Mouse (Mus musculus) hindbrain, embryonic 13.5 days (tissue): ENCODE data around the gene Gpr162. TPM values are rescaled to one million over a fixed set of nuclear protein-coding genes. Genes with fewer than 3 reads are reported as not detected.
"Not testable (repeated sequence)": the region's sequence is repeated elsewhere in the genome, so short reads cannot be mapped to it uniquely, and the experiment has no call there.

ENCODE experiments used
- ATAC-seq: fragments of 200-750 bp; cut with Nextera tagmentation; 2 replicates; pipeline ENCODE4 v1.8.0; 2017; ENCODE audit warnings: moderate TSS enrichment; ENCODE audit not compliant: low FRiP score
- H3K27ac ChIP-seq: fragments of 300-500 bp; sonication (generic); 2 replicates; pipeline ENCODE4 v1.5.1; 2015; ENCODE audit warnings: inconsistent platforms, mild to moderate bottlenecking, moderate library complexity
- H3K27me3 ChIP-seq: fragments of 300-500 bp; sonication (generic); 2 replicates; pipeline ENCODE4 v1.6.1; 2015; ENCODE audit warnings: mild to moderate bottlenecking, inconsistent platforms
- H3K36me3 ChIP-seq: fragments of 300-500 bp; sonication (generic); 2 replicates; pipeline ENCODE4 v1.6.1; 2015; ENCODE audit warnings: mild to moderate bottlenecking, inconsistent platforms
- H3K4me1 ChIP-seq: fragments of 300-500 bp; sonication (generic); replicated peaks from 2 replicates; pipeline ENCODE4 v1.6.1; 2015; ENCODE audit warnings: inconsistent platforms
- H3K4me2 ChIP-seq: fragments of 300-500 bp; sonication (generic); 2 replicates; pipeline ENCODE4 v1.6.1; 2015; ENCODE audit warnings: inconsistent platforms, mild to moderate bottlenecking, moderate library complexity
- H3K4me3 ChIP-seq: fragments of 300-500 bp; sonication (generic); 2 replicates; pipeline ENCODE4 v1.5.1; 2015; ENCODE audit warnings: mild to moderate bottlenecking, inconsistent platforms
- H3K9ac ChIP-seq: fragments of 300-500 bp; sonication (generic); 2 replicates; pipeline ENCODE4 v1.6.1; 2015; ENCODE audit warnings: mild to moderate bottlenecking, inconsistent platforms
- H3K9me3 ChIP-seq: fragments of 300-500 bp; sonication (generic); 2 replicates; pipeline ENCODE4 v1.6.1; 2016; ENCODE audit warnings: inconsistent platforms
- WGBS: fragments of 180-500 bp; shearing (Covaris S2); methylation state at CpG from one replicate; pipeline ENCODE4 v1.1.7; 2015; 5-methylcytosine and 5-hydroxymethylcytosine counted together
- polyA plus RNA-seq: library from polyadenylated mRNA; unstranded; fragments of >200 nt; fragmentation: Nextera tagmentation; extraction: Ambion mirVana; gene quantifications from 2 replicates; pipeline ENCODE4 v1.2.1, GENCODE M21; 2015

Gpr162 gene
- polyA plus RNA-seq, 1 experiment from 2014 or later, result 22.5 TPM

DNA sequence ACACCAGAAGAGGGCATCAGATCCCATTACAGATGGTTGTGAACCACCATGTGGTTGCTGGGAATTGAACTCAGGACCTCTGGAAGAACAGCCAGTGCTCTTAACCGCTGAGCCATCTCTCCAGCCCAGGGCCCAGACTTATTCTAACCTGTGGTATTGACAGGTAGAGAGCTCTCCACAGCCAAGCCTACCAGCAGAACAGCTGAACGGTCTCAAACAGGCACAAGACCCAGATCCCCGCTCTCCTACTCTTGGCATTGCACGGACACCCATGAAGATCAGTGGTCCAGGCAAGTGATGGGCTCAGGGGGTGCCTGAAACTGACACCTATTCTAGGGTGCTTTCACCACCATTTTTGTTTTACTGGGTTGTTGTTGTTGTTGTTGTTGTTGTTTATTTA lies 32.6 kb downstream of the Gpr162 start:
- H3K9me3 ChIP-seq, ATAC-seq, H3K9ac ChIP-seq, H3K27me3 ChIP-seq, H3K36me3 ChIP-seq, H3K27ac ChIP-seq: not testable (repeated sequence)
- 98% methylated on average over 4 of the region's 4 CpGs for WGBS
- Histone ChIP-seq H3K4me3 (peak overlapping the region; percentile 65; the same call in 1 of the 2 replicates), H3K4me1 (peaks cover 32% of the 10 kb centered on the region), H3K4me2 (peak overlapping the region; percentile 64)

DNA sequence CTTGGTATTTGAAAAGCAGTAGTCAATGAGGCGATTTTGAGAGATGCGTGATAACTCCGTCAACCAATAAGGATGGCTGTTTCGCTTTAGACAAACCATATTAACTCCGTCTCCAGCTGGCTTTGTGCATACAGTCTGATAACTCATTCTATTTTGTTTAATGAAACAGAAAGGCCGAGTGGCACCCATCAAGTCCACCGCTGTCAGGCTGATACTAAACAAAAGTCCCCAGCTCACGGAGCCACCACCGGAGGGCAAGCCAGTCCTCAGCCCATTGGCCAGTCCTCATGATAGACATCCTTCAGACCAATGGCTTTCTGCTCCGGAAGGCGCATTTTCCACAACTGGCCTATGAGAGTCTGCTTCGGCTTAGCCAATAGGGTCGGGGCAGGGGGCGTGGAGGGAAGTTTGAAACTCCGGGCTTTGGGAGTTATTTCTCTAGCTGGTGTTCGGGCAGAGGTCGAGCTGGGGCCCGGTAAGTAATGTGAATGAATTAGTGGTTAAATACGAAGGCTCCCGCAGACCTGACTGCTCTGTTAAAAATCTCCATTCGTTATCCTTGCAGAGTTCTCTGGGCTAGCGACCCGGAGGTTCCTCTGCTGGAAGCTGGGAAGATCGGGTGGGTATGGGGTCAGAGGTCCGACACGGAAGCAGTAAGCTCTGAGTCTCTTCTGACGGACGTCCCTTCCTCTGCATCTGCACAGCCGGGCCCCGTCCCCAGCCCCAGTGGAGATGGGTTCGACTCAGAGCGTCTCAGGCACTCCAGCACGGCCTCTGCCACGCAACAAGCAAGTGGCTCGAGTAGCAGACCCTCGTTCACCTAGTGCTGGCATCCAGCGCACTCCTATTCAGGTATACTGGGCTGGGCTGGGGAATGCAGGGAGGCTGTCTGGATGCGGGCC lies 33.7 kb downstream of the Gpr162 start:
- under 1% methylated on average over 38 of the region's 38 CpGs for WGBS
- Histone ChIP-seq H3K9ac (peak overlapping the region; percentile 71), H3K4me3 (peak overlapping the region; percentile 65), H3K4me2 (peak overlapping the region; percentile 64), H3K36me3 (peaks cover 21% of the 10 kb centered on the region), H3K9me3 (no peaks in the 10 kb centered on the region), H3K27ac (peak overlapping the region; percentile 89), H3K27me3 (no peaks in the 10 kb centered on the region), H3K4me1 (peaks cover 28% of the 10 kb centered on the region)
- ATAC-seq, result peak; percentile 87

DNA sequence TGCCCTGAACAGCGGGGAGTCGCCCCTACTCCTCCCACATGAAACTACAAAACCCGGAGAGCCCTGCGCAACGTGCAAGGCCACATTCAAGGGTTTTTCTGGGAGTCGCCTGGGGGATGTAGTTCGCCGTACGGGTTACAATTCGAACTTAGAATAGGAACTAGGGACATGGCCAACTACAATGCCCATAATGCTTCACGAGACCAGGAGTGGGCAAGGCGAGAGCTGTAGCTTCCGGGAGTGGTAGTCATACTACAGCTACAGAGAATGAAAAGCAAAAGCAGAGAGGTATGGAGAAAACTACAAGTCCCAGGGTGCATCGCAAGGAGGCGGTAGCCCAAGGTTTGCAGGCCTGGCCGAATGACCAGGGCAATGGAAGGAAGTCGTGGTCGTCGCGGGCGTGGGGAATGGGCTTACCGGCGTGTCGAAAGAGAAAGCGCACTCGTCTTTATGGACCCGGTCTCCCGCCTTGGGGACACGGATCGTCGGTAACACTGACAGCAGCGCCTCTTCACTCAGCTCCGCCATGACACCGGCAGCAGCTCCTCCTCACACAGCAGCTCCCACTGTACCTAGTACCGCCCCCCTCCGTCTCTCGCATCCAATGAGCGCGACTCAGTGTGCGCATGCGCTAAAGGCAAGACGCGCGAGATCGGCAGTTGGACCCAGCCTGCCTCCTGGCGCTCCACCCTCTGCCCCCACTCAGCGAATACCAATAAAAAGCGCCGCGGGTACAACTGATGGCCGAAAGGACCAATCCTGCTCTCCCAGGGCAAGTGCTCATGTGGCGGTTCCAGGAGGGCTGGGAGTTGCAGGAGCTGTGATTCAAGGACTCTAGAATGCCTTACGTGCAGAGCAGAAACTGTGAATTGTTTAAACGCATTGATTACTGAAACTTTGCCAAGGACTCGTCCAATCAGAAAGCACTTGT lies 34.6 kb downstream of the Gpr162 start, which contains the start of the genes Usp5 and Cdca3:
TSS of gene Usp5 (minus strand) at position 617 of the 931 bp plus-strand sequence.
TSS of gene Cdca3 (plus strand) at position 680 of the 931 bp plus-strand sequence.
- H3K27me3 ChIP-seq, result no peaks in the 10 kb centered on the region
- peaks cover 28% of the 10 kb centered on the region for H3K4me1 ChIP-seq
- H3K27ac ChIP-seq, result peak within 1 kb of the TSS; percentile 89
- peak within 1 kb of the TSS; percentile 80 for H3K9ac ChIP-seq
- H3K9me3 ChIP-seq, result no peaks in the 10 kb centered on the region
- peak; percentile 96 for ATAC-seq
- under 1% methylated on average over 55 of the region's 55 CpGs for WGBS
- peak within 1 kb of the TSS; percentile 95 for H3K4me2 ChIP-seq
- H3K36me3 ChIP-seq, result peaks cover 30% of the 10 kb centered on the region
- H3K4me3 ChIP-seq, result peak within 1 kb of the TSS; percentile 65

DNA sequence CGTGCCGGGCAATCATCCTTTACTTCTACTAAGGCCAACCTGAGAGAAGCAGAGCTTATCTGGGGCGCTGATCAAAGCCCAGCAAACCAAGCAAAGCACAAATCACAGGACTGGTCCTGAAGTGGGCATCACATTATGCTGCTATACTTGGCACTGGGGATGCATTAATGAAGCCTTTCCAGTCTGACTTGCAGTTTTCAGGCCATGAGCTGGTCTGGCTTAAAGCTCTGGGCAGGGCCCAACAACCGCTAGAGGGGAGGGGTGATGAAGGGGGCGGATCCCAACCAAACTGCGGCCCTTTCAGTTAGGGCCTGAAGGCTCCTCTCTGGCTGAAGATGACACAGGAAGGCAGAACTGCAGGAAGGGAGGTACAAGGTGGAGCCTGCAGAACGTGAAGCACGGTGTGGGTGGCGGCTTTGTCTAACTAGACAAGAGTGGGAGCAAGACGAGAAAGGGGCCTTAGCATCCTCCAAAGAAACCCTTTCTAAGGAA lies 35.6 kb downstream of the Gpr162 start:
- peaks cover 40% of the 10 kb centered on the region for H3K36me3 ChIP-seq
- ATAC-seq, result no peak
- H3K4me3 ChIP-seq, result peak overlapping the region; percentile 65
- peaks cover 28% of the 10 kb centered on the region for H3K4me1 ChIP-seq
- peak overlapping the region; percentile 95 for H3K4me2 ChIP-seq
- H3K9ac ChIP-seq, result peak overlapping the region; percentile 80
- H3K27ac ChIP-seq, result peak overlapping the region; percentile 89
- 25% methylated on average over 10 of the region's 10 CpGs for WGBS
- H3K9me3 ChIP-seq, result no peaks in the 10 kb centered on the region
- no peaks in the 10 kb centered on the region for H3K27me3 ChIP-seq

DNA sequence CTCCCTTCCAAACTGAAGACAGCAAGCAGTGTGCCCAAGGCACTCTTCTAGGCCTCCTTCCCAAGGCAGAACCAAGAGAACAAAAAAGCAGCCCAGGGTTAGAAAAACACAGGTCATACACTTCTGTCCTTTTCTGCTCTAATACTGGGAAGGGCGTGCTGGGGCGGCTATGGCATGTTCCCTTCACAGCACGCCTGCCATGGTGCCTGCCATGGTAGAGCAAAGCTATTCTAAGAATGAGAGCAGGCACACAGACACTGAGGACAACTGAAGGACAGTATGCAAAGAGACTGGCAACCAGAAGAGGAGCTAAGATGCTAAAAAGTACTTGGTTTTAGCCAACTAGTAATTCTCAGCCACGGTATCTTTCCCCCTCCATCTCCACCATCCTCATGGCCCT lies 41.7 kb downstream of the Gpr162 start:
- peaks cover 93% of the 10 kb centered on the region for H3K36me3 ChIP-seq
- no peak overlapping the region for H3K9ac ChIP-seq
- H3K4me3 ChIP-seq, result no peak overlapping the region
- no peaks in the 10 kb centered on the region; the same call in 1 of the 2 replicates for H3K4me1 ChIP-seq
- no peaks in the 10 kb centered on the region for H3K27me3 ChIP-seq
- H3K4me2 ChIP-seq, result no peak overlapping the region
- H3K27ac ChIP-seq, result no peak overlapping the region
- no peaks in the 10 kb centered on the region for H3K9me3 ChIP-seq
- WGBS, result 98% methylated on average over 4 of the region's 4 CpGs
- no peak for ATAC-seq

DNA sequence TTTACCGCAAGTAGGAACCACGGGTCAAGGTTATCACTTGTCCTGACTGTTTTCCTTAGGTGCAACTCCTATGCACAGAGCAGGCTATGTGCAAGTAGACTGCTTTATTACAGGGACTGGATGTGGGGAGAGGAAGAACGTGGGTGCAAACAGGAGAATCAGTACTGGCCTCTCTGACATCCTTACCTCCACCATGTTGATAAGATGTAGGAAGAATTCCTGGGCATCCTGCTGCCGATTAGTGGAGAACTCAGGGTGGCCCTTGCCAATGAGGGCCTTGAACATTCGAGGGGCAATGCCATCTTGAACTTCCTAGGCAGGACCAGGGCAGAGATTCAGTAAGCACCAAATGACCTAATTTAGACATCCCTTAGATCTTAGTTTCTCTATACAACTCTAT lies 42.9 kb downstream of the Gpr162 start:
- 97% methylated on average over 5 of the region's 5 CpGs for WGBS
- H3K36me3 ChIP-seq, result peaks cover 99% of the 10 kb centered on the region
- ATAC-seq, result no peak

DNA sequence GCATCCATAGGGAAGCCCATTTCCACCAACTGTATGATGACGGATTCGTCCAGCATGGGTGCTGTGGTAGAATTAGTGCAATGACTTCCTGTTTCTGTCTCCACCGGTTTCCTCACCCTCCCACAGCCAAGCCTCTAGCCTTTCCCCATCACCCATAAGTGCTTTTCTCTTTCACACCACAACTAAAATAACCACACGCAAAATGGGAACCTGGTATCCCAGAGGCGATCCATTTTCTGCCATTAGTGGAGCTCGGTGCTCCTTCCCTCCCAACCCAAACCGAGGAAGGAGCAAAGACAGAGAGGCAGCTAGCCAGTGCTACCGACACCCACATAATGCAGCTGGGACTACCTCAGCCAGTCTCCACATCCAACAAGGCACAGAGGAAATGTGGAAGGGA lies 45.8 kb downstream of the Gpr162 start:
- no peak overlapping the region for H3K4me2 ChIP-seq
- H3K9me3 ChIP-seq, result no peaks in the 10 kb centered on the region
- no peak overlapping the region for H3K9ac ChIP-seq
- no peak overlapping the region for H3K27ac ChIP-seq
- H3K36me3 ChIP-seq, result peaks cover 81% of the 10 kb centered on the region
- peaks cover 19% of the 10 kb centered on the region for H3K4me1 ChIP-seq
- ATAC-seq, result no peak
- no peak overlapping the region for H3K4me3 ChIP-seq
- no peaks in the 10 kb centered on the region for H3K27me3 ChIP-seq
- 94% methylated on average over 8 of the region's 8 CpGs for WGBS

More for the DNA sequence above, 42.9 kb downstream of the Gpr162 start:
- Histone ChIP-seq H3K9ac (no peak overlapping the region), H3K27me3 (no peaks in the 10 kb centered on the region), H3K4me2 (no peak overlapping the region), H3K4me1 (no peaks in the 10 kb centered on the region), H3K4me3 (no peak overlapping the region), H3K27ac (no peak overlapping the region), H3K9me3 (no peaks in the 10 kb centered on the region)

DNA sequence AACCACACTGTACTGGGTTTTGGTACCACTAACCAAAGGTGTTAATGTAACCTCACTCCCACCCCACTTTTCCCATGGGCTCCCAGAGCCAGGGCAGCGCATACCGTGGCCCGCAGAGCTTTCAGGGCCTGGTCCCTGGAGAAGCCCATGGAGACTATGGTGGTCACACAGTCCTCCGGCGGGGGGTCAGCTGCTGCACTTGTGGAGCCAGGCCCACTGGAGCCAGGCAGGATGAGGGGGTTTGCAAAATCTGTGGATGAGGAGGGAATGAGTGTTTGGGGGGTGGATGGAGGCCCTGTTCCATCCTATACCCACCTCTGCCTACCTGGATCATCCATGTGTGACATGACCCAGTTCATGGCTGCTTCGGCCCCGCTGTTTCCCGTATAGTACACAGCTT lies 46.2 kb downstream of the Gpr162 start:
- no peaks in the 10 kb centered on the region for H3K27me3 ChIP-seq
- H3K9ac ChIP-seq, result no peak overlapping the region
- 97% methylated on average over 8 of the region's 8 CpGs for WGBS
- H3K36me3 ChIP-seq, result peaks cover 77% of the 10 kb centered on the region
- H3K4me2 ChIP-seq, result no peak overlapping the region
- no peak for ATAC-seq
- H3K4me1 ChIP-seq, result peaks cover 23% of the 10 kb centered on the region
- no peak overlapping the region for H3K27ac ChIP-seq
- no peak overlapping the region for H3K4me3 ChIP-seq
- no peaks in the 10 kb centered on the region for H3K9me3 ChIP-seq

DNA sequence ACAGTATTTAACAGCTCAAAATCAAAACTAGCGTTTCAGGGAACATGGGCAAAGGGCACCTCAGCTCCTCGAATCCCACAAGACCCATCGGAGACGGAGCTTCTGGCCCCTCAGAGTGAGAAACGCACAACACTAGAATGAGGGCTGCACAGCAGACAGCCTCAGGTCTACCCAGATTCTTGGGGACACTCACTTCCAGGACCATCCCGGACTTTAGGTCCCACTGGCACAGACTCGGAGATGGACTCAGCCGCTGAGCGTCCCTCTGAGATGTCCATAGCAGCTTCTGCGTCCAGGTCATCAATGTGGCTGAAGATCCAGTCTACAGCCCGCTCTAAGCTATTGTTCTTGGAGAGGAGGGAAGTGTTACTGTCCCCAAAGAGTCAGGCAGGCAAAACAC lies 46.7 kb downstream of the Gpr162 start:
- 98% methylated on average over 11 of the region's 11 CpGs for whole genome bisulfite sequencing
- no peaks in the 10 kb centered on the region for H3K9me3 ChIP-seq
- peaks cover 28% of the 10 kb centered on the region for H3K4me1 ChIP-seq
- no peaks in the 10 kb centered on the region for H3K27me3 ChIP-seq
- H3K36me3 ChIP-seq, result peaks cover 74% of the 10 kb centered on the region
- H3K4me3 ChIP-seq, result no peak overlapping the region
- H3K27ac ChIP-seq, result no peak overlapping the region
- no peak overlapping the region for H3K4me2 ChIP-seq
- H3K9ac ChIP-seq, result no peak overlapping the region
- no peak for ATAC-seq

DNA sequence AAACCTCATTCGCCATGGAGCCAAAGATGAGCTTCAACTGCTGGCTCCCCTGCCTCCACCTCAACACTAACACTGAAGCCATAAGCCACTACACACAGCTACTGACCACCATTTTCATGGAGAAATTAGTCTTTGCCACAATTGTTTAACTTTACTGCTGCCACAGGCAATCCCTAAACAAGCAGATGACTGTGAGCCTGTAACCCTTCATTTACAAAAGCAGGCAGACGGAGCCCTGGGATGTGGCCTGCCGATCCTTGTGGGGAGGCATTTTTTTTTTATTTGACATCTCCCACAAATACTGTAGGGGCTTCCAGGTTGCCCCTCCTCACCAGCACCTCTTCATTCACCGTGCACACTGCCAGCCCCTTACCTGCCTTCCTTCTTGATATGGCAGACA lies 47.2 kb downstream of the Gpr162 start:
- H3K9ac ChIP-seq, result no peak overlapping the region
- H3K27ac ChIP-seq, result no peak overlapping the region
- H3K36me3 ChIP-seq, result peaks cover 74% of the 10 kb centered on the region
- H3K4me3 ChIP-seq, result no peak overlapping the region
- no peaks in the 10 kb centered on the region for H3K27me3 ChIP-seq
- ATAC-seq, result no peak
- H3K4me1 ChIP-seq, result peaks cover 33% of the 10 kb centered on the region
- 93% methylated on average over 4 of the region's 4 CpGs for WGBS
- H3K9me3 ChIP-seq, result no peaks in the 10 kb centered on the region
- no peak overlapping the region for H3K4me2 ChIP-seq

DNA sequence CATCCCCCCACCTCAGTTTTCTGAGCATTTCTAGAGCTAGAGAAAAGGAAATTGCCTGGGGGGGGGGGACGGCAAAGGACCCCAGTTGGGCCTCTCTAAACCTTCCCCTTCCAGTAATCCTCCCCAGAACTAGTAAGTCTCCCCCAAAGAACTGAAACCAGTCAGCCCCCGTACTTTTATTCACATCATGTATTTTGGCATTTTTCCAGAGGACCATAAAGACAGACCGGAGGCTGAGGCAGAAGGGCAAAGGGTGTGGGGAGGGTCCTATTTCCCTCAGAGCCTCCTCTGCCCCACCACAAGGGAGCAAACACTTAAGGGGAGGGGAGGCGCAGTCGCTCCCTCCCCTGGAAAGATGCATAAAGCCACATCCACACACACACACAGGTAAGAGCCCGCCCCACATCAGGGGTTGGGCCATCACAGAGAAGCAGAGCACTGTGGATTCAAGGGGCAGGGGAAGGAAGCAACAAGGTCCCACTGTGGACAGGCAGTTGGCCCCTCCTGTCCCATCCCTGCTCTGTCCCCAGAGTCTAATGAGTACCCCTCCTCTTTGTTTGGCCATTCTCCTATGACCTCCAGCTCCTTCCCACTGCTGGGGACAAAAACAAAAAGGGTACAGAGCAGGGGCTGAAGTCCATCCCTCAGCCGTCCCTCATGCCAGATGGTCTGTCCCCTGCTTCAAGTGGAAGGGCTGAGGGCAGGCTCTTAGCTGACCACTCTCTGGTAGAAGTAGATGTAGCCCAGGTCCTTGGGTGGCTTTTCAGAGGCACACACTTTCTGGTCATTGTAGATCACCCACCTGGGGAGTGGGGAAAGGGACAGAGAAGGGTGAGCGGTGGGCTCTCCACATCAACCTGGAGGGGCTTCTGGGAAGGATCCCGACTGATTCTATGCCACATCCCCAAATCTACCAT lies 48.7 kb downstream of the Gpr162 start:
- H3K9ac ChIP-seq, result peak overlapping the region; percentile 13; the same call in 1 of the 2 replicates
- H3K9me3 ChIP-seq, result no peaks in the 10 kb centered on the region
- H3K4me1 ChIP-seq, result peaks cover 36% of the 10 kb centered on the region
- no peak overlapping the region for H3K4me3 ChIP-seq
- H3K36me3 ChIP-seq, result peaks cover 66% of the 10 kb centered on the region
- H3K4me2 ChIP-seq, result no peak overlapping the region
- H3K27ac ChIP-seq, result no peak overlapping the region
- H3K27me3 ChIP-seq, result no peaks in the 10 kb centered on the region
- ATAC-seq, result no peak
- 67% methylated on average over 9 of the region's 9 CpGs for WGBS
